Mouse (Mus musculus): ENCODE data around the gene Suz12. TPM values are rescaled to one million over a fixed set of nuclear protein-coding genes. Genes with fewer than 3 reads are reported as not detected.

Gene Suz12
- polyA plus RNA-seq (2012; rRNA removed) = 44.9 and 48.2 TPM in 2 replicates

GRCm38 (mm10) chr11:79992592-79993355 lies at the start of gene Suz12:
Gene Suz12, plus strand, starts transcription at chr11:79993106.

DNA sequence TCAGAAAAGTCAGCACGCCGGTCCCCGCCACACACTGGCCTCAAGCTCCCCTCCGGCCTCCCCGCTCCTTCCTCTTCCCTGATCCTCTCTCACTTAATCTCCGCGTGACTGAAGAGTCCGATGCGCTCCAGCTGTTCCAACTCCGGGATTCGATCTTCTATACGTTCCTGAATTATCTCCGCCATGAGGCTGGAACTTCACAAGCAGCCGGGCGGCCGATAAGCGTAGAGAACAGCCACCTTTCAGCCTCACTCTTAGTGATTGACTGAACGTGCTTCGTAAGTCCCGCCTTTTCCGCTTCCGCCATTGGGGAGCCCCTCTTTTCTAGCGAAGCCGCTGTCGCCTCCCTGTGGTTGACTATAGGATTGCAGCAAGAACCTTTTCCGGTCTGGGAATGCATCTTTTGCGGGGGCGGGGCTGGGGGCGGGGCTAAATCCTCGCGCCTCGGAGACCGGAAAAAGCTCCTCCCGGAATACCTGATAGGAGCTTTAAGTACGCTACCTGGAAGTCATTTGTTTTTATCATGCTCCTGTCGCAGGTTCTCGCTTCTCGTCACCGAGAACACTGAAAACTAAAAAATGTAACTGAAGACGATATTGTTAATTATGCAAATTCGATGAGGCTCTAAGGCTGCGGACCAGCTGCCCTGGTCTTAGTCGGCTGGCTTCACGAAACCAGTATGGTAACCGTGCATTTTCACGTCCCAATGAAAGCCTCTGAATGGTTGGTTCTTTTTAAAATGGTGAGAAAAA lies 30.6 kb upstream of the Suz12 start, which contains the start of gene Utp6:
TSS of gene Utp6 (minus strand) at position 266 of the 752 bp plus-strand sequence.

GRCm38 (mm10) chr11:80080826-80081728 lies 88.2 kb downstream of the Suz12 start, which contains the start of gene Crlf3:
Gene Crlf3, minus strand, starts transcription at chr11:80080991.

Other genes with a start within 250 kb of the Suz12 start
- 47.4 and 108 TPM in 2 replicates for gene Utp6, start 30.7 kb upstream of the Suz12 start, polyA plus RNA-seq (2012; rRNA removed)
- gene Crlf3, start 87.9 kb downstream of the Suz12 start, polyA plus RNA-seq (2012; rRNA removed) = 23.0 and 32.6 TPM in 2 replicates
- gene Atad5, start 96.3 kb downstream of the Suz12 start, polyA plus RNA-seq (2012; rRNA removed) = 18.6 and 23.0 TPM in 2 replicates
- 14.3 and 20.4 TPM in 2 replicates for gene Tefm, start 149.1 kb downstream of the Suz12 start, polyA plus RNA-seq (2012; rRNA removed)
- gene Adap2, start 161.0 kb downstream of the Suz12 start, polyA plus RNA-seq (2012; rRNA removed) = 1.0 and 1.3 TPM in 2 replicates
- 2.1 and 2.9 TPM in 2 replicates for gene Rnf135, start 190.7 kb downstream of the Suz12 start, polyA plus RNA-seq (2012; rRNA removed)
- gene Rhot1, start 215.9 kb downstream of the Suz12 start, polyA plus RNA-seq (2012; rRNA removed) = 30.3 and 43.6 TPM in 2 replicates